Comparison of ENCODE assay signal across 19 mouse cellular contexts in the genomic region with DNA sequence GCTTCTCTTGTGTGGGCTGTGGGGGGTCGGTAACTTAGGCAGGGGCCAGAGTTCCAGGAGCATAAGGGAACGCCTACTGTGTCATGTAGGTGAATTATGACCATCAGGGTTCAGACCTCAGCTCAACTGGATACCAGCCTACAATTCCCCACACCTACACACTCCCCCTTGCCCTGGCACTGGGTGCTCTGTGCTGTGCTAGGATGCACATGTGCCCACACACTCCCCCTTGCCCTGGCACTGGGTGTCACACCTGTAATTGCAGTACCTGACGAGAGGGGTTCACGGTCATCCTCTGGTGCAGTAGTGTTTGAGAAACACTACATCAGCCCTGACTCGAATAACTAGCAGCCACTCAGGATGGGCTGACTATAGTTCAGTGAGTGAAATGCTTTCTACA. TPM values are rescaled to one million over a fixed set of nuclear protein-coding genes. Genes with fewer than 3 reads are reported as not detected.
A peak's percentile ranks its signal among the peaks of the same experiment; 100 is the strongest.
DNase-seq lines count a peak whose midpoint lies in the region; ATAC-seq and TF ChIP-seq lines count a peak whose summit lies in the region.
"Had no signal": no experiment of that assay in that cellular context is flagged by ENCODE, and none has a peak within 500 bp of the region (broad histone marks: within the 10 kb centered on the region; RNA-seq: fewer than 3 reads in every experiment).

No protein-coding gene starts in this region.

- peaks cover 18% of the 10 kb centered on the region for H3K36me3 ChIP-seq in forebrain, embryonic 15.5 days
- H3K36me3 ChIP-seq in forebrain, embryonic 11.5 days (ENCODE audit: control insufficient read depth, insufficient read depth, low read length) = no peaks in the 10 kb centered on the region
- H3K36me3 ChIP-seq in midbrain, embryonic 13.5 days = peaks cover 20% of the 10 kb centered on the region
- H3K36me3 ChIP-seq in midbrain, embryonic 11.5 days (ENCODE audit: control insufficient read depth, insufficient read depth, low read length) = no peaks in the 10 kb centered on the region
- peaks cover 13% of the 10 kb centered on the region for H3K36me3 ChIP-seq in hindbrain, postnatal 0 days (ENCODE audit: insufficient read depth, low read length)
- peaks cover 52% of the 10 kb centered on the region for H3K36me3 ChIP-seq in neural tube, embryonic 13.5 days

- ATAC-seq in forebrain, embryonic 15.5 days (replicated peaks) = peak; percentile 32; the same call in 1 of the 2 replicates
- no peak for ATAC-seq in forebrain, embryonic 11.5 days (replicated peaks; ENCODE audit: low FRiP score)
- peak; percentile 21; the same call in 1 of the 2 replicates for ATAC-seq in midbrain, embryonic 13.5 days
- ATAC-seq in midbrain, embryonic 11.5 days (ENCODE audit: low FRiP score) = no peak
- ATAC-seq in hindbrain, postnatal 0 days = peak; percentile 57; the same call in 1 of the 2 replicates
- ATAC-seq in neural tube, embryonic 13.5 days (ENCODE audit: low read depth) = 0 out of 2 replicates have a peak, but pooled peaks have one; percentile 33
- ATAC-seq: forebrain, embryonic 16.5 days had no signal

- H3K27ac ChIP-seq in forebrain, embryonic 15.5 days (replicated peaks) = no peak overlapping the region
- no peak overlapping the region for H3K27ac ChIP-seq in forebrain, embryonic 11.5 days (ENCODE audit: low read depth, low read length)
- no peak overlapping the region for H3K27ac ChIP-seq in midbrain, embryonic 13.5 days
- no peak overlapping the region for H3K27ac ChIP-seq in midbrain, embryonic 11.5 days (ENCODE audit: low read depth, low read length)
- no peak overlapping the region for H3K27ac ChIP-seq in hindbrain, postnatal 0 days
- H3K27ac ChIP-seq in neural tube, embryonic 13.5 days (replicated peaks) = no peak overlapping the region
- H3K27ac ChIP-seq: embryonic facial prominence, embryonic 13.5 days; heart, embryonic 15.5 days had no signal

- H3K4me1 ChIP-seq in forebrain, embryonic 15.5 days = no peaks in the 10 kb centered on the region
- no peaks in the 10 kb centered on the region for H3K4me1 ChIP-seq in forebrain, embryonic 11.5 days (replicated peaks; ENCODE audit: control insufficient read depth, insufficient read depth, low read length)
- H3K4me1 ChIP-seq in midbrain, embryonic 13.5 days (replicated peaks) = no peaks in the 10 kb centered on the region
- no peaks in the 10 kb centered on the region for H3K4me1 ChIP-seq in midbrain, embryonic 11.5 days (ENCODE audit: control insufficient read depth, insufficient read depth, low read length)
- no peaks in the 10 kb centered on the region for H3K4me1 ChIP-seq in hindbrain, postnatal 0 days (ENCODE audit: insufficient read depth, low read length)
- H3K4me1 ChIP-seq in neural tube, embryonic 13.5 days (replicated peaks) = peaks cover 8% of the 10 kb centered on the region; the same call in 1 of the 2 replicates
- H3K4me1 ChIP-seq: embryonic facial prominence, embryonic 13.5 days had no signal

- H3K4me3 ChIP-seq in forebrain, embryonic 15.5 days = no peak overlapping the region
- no peak overlapping the region for H3K4me3 ChIP-seq in forebrain, embryonic 11.5 days (ENCODE audit: low read depth, low read length)
- H3K4me3 ChIP-seq in midbrain, embryonic 13.5 days (replicated peaks) = no peak overlapping the region
- no peak overlapping the region for H3K4me3 ChIP-seq in midbrain, embryonic 11.5 days (ENCODE audit: low read depth, low read length)
- H3K4me3 ChIP-seq in hindbrain, postnatal 0 days (ENCODE audit: low read length) = no peak overlapping the region
- H3K4me3 ChIP-seq in neural tube, embryonic 13.5 days = no peak overlapping the region
- H3K4me3 ChIP-seq: embryonic facial prominence, embryonic 13.5 days; heart, embryonic 15.5 days had no signal

- H3K9me3 ChIP-seq in forebrain, embryonic 15.5 days = no peaks in the 10 kb centered on the region
- H3K9me3 ChIP-seq in forebrain, embryonic 11.5 days (ENCODE audit: control insufficient read depth, low read length) = no peaks in the 10 kb centered on the region
- H3K9me3 ChIP-seq in midbrain, embryonic 13.5 days = no peaks in the 10 kb centered on the region
- H3K9me3 ChIP-seq in midbrain, embryonic 11.5 days (ENCODE audit: control insufficient read depth, low read length) = no peaks in the 10 kb centered on the region
- no peaks in the 10 kb centered on the region for H3K9me3 ChIP-seq in hindbrain, postnatal 0 days (ENCODE audit: low read length)
- no peaks in the 10 kb centered on the region for H3K9me3 ChIP-seq in neural tube, embryonic 13.5 days
- H3K9me3 ChIP-seq: embryonic facial prominence, embryonic 13.5 days; heart, embryonic 15.5 days had no signal

- TF ChIP-seq CTCF in hindbrain, postnatal 0 days (IDR thresholded peaks at IDR 0.05; ENCODE audit: low read depth) = no peak

- no peak overlapping the region for H3K4me2 ChIP-seq in forebrain, embryonic 15.5 days (replicated peaks)
- no peak overlapping the region for H3K4me2 ChIP-seq in forebrain, embryonic 11.5 days (ENCODE audit: low read depth, low read length, severe bottlenecking)
- H3K4me2 ChIP-seq in midbrain, embryonic 13.5 days (replicated peaks) = no peak overlapping the region
- H3K4me2 ChIP-seq in midbrain, embryonic 11.5 days = no peak overlapping the region
- no peak overlapping the region for H3K4me2 ChIP-seq in hindbrain, postnatal 0 days (ENCODE audit: low read depth, low read length)
- no peak overlapping the region for H3K4me2 ChIP-seq in neural tube, embryonic 13.5 days
- H3K4me2 ChIP-seq: embryonic facial prominence, embryonic 13.5 days; heart, embryonic 11.5 days; heart, embryonic 15.5 days had no signal

- H3K27me3 ChIP-seq in forebrain, embryonic 15.5 days = no peaks in the 10 kb centered on the region
- no peaks in the 10 kb centered on the region for H3K27me3 ChIP-seq in forebrain, embryonic 11.5 days (ENCODE audit: control insufficient read depth, insufficient read depth, low read length)
- no peaks in the 10 kb centered on the region for H3K27me3 ChIP-seq in midbrain, embryonic 13.5 days
- H3K27me3 ChIP-seq in midbrain, embryonic 11.5 days (ENCODE audit: control insufficient read depth, insufficient read depth, low read length) = no peaks in the 10 kb centered on the region
- no peaks in the 10 kb centered on the region for H3K27me3 ChIP-seq in hindbrain, postnatal 0 days (ENCODE audit: insufficient read depth, low read length)
- no peaks in the 10 kb centered on the region for H3K27me3 ChIP-seq in neural tube, embryonic 13.5 days
- H3K27me3 ChIP-seq: embryonic facial prominence, embryonic 13.5 days; heart, embryonic 15.5 days had no signal

- no peak overlapping the region for H3K9ac ChIP-seq in forebrain, embryonic 15.5 days (replicated peaks)
- no peak overlapping the region for H3K9ac ChIP-seq in forebrain, embryonic 11.5 days (ENCODE audit: low read length)
- H3K9ac ChIP-seq in midbrain, embryonic 13.5 days (replicated peaks) = no peak overlapping the region
- H3K9ac ChIP-seq in midbrain, embryonic 11.5 days (ENCODE audit: low read length) = no peak overlapping the region
- no peak overlapping the region for H3K9ac ChIP-seq in hindbrain, postnatal 0 days (replicated peaks; ENCODE audit: low read length)
- no peak overlapping the region for H3K9ac ChIP-seq in neural tube, embryonic 13.5 days
- H3K9ac ChIP-seq: embryonic facial prominence, embryonic 13.5 days; heart, embryonic 15.5 days had no signal

- WGBS in forebrain, embryonic 15.5 days = 87% methylated on average over 5 of the region's 5 CpGs
- 80% methylated on average over 5 of the region's 5 CpGs for WGBS in forebrain, embryonic 11.5 days
- WGBS in midbrain, embryonic 13.5 days = 81% methylated on average over 5 of the region's 5 CpGs
- 90% methylated on average over 5 of the region's 5 CpGs for WGBS in midbrain, embryonic 11.5 days
- 72% methylated on average over 5 of the region's 5 CpGs for whole genome bisulfite sequencing in hindbrain, postnatal 0 days
- WGBS in neural tube, embryonic 13.5 days = 56% methylated on average over 5 of the region's 5 CpGs

- DNase-seq in forebrain, embryonic 11.5 days (ENCODE audit: low spot score) = no peak
- no peak for DNase-seq in midbrain, embryonic 11.5 days (ENCODE audit: low spot score, missing footprints)
- no peak for DNase-seq in hindbrain, postnatal 0 days (ENCODE audit: low spot score)
- no peak for DNase-seq in thymus, adult 18-20 months
- DNase-seq in cerebellum, postnatal 14 days = no peak
- DNase-seq: adrenal gland, postnatal 14 days; cerebellum, adult 11-12 months; cerebellum, adult 9-10 months; cerebellum, postnatal 36 days; gastrocnemius, postnatal 10 days; heart, adult 18-20 months; heart, postnatal 14 days had no signal

RNA-seq across cellular contexts. Expression of gene Crebl2, which starts 24.8 kb away (rescaled TPM):
- 3.8 and 3.9 TPM in 2 replicates for polyA plus RNA-seq in forebrain, embryonic 15.5 days (2015; fragmentation: Nextera tagmentation; extraction: Ambion mirVana)
- 0.87 and 1.1 TPM in 2 replicates for polyA plus RNA-seq in forebrain, embryonic 11.5 days (2014; fragmentation: Nextera tagmentation; extraction: Ambion mirVana)
- 3.7 and 4.3 TPM in 2 replicates for polyA plus RNA-seq in midbrain, embryonic 13.5 days (2015; fragmentation: Nextera tagmentation; extraction: Ambion mirVana)
- polyA plus RNA-seq in midbrain, embryonic 11.5 days (2014; fragmentation: Nextera tagmentation; extraction: Ambion mirVana) = 0.92 and 1.2 TPM in 2 replicates
- 2.7 and 4.4 TPM in 2 replicates for total RNA-seq in hindbrain, postnatal 0 days (2014; rRNA removed)
- polyA plus RNA-seq in hindbrain, postnatal 0 days (2015; fragmentation: Nextera tagmentation; extraction: Ambion mirVana) = 2.6 and 3.6 TPM in 2 replicates
- 3.5 and 4.1 TPM in 2 replicates for polyA plus RNA-seq in neural tube, embryonic 13.5 days (2015; fragmentation: Nextera tagmentation; extraction: Ambion mirVana)

RNA-seq across cellular contexts. Expression of gene Gpr19, which starts 43.6 kb away (rescaled TPM):
- 47.7 and 48.1 TPM in 2 replicates for polyA plus RNA-seq in forebrain, embryonic 15.5 days (2015; fragmentation: Nextera tagmentation; extraction: Ambion mirVana)
- 31.2 and 33.8 TPM in 2 replicates for polyA plus RNA-seq in forebrain, embryonic 11.5 days (2014; fragmentation: Nextera tagmentation; extraction: Ambion mirVana)
- 45.0 and 47.9 TPM in 2 replicates for polyA plus RNA-seq in midbrain, embryonic 13.5 days (2015; fragmentation: Nextera tagmentation; extraction: Ambion mirVana)
- polyA plus RNA-seq in midbrain, embryonic 11.5 days (2014; fragmentation: Nextera tagmentation; extraction: Ambion mirVana) = 35.3 and 36.9 TPM in 2 replicates
- 33.2 and 43.7 TPM in 2 replicates for total RNA-seq in hindbrain, postnatal 0 days (2014; rRNA removed)
- 33.7 and 33.9 TPM in 2 replicates for polyA plus RNA-seq in hindbrain, postnatal 0 days (2015; fragmentation: Nextera tagmentation; extraction: Ambion mirVana)
- 37.1 and 39.1 TPM in 2 replicates for polyA plus RNA-seq in neural tube, embryonic 13.5 days (2015; fragmentation: Nextera tagmentation; extraction: Ambion mirVana)

Comparison
In these comparisons a context has a peak if more than half of its experiments do, and no peak if none do; other contexts are left out.
1. ATAC-seq: peak in forebrain, embryonic 15.5 days (single experiment), midbrain, embryonic 13.5 days (single experiment), hindbrain, postnatal 0 days (single experiment) and neural tube, embryonic 13.5 days (single experiment); none in forebrain, embryonic 11.5 days (single experiment) and midbrain, embryonic 11.5 days (single experiment).